Mouse (Mus musculus): ENCODE results near the gene Cmas.

Gene Cmas

DNA sequence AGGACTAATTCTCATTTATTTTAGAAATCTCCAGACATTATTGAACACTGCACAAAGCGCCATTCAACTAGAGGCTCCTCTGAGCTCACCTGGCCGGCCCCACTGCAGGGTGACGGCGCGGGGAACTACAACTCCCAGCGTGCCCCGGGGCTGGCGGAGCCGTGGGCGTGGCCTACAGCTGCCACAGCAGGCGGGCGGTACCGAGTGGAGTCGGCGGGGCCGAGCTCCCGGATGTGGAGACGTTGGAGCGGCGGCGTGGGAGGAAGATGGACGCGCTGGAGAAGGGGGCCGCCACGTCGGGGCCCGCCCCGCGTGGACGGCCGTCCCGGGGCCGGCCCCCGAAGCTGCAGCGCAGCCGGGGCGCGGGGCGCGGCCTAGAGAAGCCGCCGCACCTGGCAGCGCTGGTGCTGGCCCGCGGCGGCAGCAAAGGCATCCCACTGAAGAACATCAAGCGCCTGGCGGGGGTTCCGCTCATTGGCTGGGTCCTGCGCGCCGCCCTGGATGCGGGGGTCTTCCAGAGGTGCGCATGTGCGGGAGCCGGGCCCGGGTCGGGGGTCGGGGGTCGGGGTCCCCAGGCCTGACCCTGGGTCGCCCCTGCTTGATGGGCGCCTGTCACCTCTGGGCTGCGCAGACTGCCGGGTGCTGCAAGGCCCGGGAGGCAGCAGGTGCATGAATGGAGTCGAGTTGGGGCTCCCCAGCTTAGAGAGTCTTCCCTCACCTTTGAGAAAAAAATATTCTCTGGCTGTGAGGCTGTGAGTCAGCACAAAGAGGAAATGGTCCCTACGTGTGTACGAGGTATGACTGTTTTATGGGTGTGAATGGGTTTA is at the start of gene Cmas:
TSS of gene Cmas (plus strand) at position 180 of the 827 bp plus-strand sequence.
- peak; percentile 79 to 85 for DNase-seq (ENCODE audit: low spot score in 2 of 2)

GRCm38 (mm10) chr6:142706688-142707087 is 49.8 kb upstream of the Cmas start:
- no peak for DNase-seq (ENCODE audit: low spot score in 2 of 2)

DNA sequence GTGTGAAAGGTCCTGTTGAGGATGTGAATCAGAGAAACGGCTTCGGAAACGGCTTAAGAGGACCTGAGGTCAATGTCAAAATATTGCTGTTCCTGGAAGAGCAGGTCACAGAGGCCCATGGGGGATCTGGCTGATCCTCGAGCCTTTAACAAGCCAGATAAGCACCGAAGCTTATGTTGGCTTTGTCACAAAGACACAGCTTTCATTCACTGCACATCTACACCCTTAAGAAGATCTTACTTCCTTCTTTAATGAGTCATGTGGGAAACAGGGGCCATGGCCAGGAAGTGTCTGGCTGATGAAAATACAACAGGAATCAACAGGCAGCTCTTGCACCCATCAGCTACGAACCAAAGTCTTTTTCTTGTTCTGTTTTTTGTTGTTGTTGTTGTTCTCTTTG is 48.1 kb upstream of the Cmas start:
- DNase-seq (ENCODE audit: low spot score in 2 of 2), result no peak

DNA sequence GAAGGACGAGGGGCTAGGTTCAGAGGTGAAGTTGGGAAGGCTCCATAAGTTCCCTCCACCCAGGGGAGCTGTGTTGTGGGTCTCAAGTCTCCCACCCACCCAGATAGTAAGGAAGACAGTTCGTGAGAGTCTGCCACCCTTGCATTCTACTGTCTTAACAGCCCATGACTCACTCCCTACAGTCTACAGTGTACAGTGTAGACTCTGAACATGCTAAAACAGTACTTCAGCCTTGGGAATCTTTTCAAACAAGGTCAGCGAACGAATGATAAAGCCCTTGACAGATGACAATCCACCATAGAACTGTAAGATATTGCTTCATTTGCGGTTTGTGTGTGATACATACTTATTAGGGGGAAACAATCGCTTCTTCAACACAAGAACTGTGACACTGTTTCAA is 45.8 kb upstream of the Cmas start:
- DNase-seq (ENCODE audit: low spot score in 2 of 2), result no peak

GRCm38 (mm10) chr6:142711106-142711505 is 45.4 kb upstream of the Cmas start:
- no peak for DNase-seq (ENCODE audit: low spot score in 2 of 2)

DNA sequence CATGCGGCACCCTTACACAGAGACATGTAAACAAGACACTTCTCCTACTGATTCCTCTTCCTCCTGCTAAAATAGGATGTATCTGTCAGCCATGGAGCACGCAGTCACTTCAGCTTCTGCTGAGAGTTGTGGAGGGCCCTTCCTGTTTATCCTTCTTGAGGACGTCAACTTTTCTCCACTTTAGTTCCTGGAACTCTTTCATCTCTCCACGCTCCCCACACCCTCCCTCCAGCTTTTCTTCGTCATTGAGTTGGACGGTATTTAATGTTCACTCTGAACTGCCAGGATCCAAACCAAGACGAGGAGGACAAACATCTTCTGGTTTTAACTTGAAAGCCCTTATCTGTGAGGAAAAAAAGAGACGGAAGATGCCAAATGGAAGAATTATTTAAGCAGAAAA is 41.5 kb upstream of the Cmas start:
- DNase-seq (ENCODE audit: low spot score in 2 of 2), result no peak

- DNase-seq (ENCODE audit: low spot score in 2 of 2), result no peak
These were observed 39.3 kb upstream of the Cmas start for GRCm38 (mm10) chr6:142717186-142717585.

GRCm38 (mm10) chr6:142718167-142718566 is 38.3 kb upstream of the Cmas start:
- DNase-seq (ENCODE audit: low spot score in 2 of 2), result no peak

DNA sequence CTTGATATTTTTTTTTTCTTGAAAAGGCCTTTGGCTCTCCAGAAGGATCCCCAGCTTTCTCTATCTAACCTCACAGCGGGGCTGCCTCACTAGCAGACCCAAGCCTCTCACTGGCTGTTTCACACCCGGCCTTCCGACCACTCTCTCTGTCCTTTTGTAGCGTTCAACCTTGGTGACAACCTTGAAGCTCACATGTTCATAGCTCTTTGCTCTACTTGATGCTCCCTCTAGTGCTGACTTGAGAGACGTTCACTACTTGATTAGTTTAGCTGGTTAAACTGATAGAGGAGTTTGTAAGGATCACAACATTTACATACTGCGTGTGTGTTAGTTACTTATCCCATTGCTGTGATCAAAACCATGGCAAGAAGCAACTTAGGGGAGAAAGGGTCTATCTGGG is 35.8 kb upstream of the Cmas start:
- DNase-seq (ENCODE audit: low spot score in 2 of 2), result no peak

- DNase-seq (ENCODE audit: low spot score in 2 of 2), result no peak
These were observed 34.8 kb upstream of the Cmas start for GRCm38 (mm10) chr6:142721731-142722130.

DNA sequence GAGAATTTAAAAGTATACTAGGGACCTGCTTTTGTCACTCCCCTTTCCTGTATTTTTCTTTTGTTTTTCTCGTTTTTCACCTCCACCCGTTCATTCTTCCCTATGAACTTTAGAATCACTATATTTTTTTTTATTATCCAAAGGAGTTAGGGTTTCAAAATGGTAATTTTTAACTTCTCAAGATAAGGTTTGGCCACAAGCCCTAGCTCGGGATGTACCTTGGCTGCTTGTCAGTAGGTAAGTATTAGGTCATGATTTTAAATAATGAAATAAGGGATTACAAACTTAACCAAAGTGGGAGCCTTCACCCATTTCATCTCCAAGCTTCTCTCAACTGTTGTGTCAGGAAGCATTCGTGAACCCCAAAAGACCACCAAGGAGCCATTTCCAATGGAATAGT is 30.5 kb upstream of the Cmas start:
- DNase-seq (ENCODE audit: low spot score in 2 of 2), result no peak

DNA sequence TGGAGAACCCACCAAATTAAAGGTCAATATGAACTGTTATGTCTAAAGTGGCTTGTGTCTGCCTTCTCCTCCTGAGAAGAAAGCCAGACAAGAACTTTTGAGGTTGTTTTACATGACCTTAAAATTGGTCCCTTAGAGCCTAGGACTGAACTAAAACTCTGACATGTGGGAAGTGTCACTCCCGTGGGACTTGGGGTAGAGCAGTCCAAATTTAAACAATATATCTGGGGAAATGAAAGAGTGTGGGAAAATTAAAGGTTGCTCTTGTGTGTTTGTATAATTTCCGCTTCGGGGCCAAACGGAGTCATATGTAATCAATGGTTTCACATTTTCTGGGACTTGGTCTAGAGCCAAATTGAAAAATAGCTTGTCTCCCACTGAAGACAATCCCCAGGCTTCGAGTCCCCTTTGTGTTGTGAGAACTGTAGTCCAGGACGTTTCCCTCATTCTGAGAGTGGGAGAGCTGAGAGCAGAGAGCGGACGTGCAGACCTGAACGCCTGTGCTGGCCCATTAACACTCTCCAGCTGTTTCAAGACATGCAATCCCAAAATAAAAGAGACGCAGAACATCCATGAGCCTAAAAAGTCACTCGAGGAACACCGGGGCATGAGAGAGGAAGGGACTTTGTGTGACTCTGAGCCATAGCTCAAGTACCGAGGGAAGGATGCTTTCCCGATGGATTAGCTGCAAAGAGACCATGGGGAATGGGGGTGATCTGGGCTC is 23.8 kb upstream of the Cmas start:
- no peak for DNase-seq (ENCODE audit: low spot score in 2 of 2)

DNA sequence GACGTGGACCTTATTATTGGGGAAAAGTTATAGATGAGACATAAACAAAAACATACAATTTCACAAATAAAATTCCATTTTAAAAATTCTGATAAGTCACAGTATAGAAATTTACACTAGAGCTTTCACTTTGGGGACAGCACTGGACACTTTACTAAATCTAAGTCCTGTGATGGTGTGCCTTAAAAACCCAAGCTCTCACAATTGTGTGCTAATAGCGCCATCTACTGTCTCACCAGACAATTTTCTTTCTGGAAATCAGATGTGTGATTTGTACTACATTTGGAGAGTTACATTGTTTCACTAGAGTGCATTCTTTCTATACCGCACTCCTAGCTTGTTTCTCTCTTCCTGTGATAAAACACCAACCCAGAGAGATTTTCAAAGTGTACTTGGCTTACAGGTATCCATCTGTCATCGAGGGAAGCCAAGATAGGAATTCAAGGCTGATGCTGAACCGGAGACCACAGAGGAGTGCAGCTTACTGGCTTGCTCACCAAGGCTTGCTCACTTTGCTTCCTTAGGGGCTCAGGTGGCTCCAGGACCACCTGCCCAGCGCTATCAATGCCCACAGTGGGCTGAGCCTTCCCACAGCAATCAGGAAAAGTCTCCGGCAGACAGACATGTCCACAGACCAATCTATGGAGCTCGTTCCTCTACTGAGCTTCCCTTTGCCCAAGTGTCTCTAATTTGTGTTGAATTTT is 21.0 kb upstream of the Cmas start:
- no peak for DNase-seq (ENCODE audit: low spot score in 2 of 2)

DNA sequence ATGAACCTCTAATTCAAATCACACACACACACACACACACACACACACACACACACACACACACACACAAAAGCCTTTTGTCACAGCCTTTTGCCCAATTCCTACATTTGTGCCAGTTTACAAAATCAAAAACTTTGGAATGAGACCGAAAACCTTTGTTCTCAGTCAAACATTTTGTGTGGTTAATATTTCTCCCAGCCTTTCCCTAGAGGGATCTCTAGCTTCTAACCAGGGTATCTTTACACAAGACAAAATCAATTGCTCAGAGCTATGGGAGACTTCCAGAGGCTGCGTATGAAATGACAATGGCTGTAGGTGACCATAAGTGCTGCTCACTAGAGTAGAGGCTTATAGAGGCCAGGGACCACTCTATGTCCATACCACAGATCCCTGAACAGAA is 18.3 kb upstream of the Cmas start:
- DNase-seq (ENCODE audit: low spot score in 2 of 2), result no peak

DNA sequence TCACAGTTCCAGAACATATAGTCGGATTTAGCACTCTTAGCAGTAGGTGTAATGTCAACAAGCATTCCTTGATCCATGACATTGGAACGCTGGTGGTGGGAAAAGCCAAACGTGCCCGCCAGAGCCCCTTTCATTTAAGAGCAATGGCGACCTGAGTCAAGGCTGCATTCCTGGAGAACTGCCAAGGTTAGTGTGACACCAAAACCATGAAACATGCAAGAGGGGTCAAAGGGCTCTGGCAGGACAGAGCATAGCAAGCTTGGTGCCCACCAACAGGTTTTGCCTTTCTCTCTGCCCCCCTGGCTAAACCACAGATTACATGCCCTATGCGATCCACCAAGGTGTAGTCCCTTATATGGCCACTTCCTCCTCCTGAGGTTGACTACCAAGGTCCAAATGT is 17.8 kb upstream of the Cmas start:
- no peak for DNase-seq (ENCODE audit: low spot score in 2 of 2)

GRCm38 (mm10) chr6:142741763-142742162 is 14.7 kb upstream of the Cmas start:
- no peak for DNase-seq (ENCODE audit: low spot score in 2 of 2)

DNA sequence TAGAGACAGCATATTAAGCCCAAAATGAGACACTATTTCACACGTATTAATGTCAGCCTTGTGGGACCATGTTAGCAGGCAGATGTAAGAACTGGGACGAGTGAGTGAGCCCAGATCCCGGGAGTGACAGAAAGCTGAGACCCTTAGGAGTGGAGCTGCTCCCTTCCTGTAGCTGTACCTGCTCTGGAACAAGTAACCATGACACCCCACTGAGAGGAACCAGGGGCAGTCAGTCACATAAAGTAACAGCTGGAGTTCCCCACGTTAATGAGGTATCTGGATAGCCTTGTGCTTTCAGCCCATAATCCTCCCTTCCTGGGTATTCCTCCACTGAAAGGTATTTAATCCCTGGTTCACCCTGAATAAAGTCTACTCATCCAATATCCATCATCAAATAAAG is 13.3 kb upstream of the Cmas start:
- no peak for DNase-seq (ENCODE audit: low spot score in 2 of 2)

GRCm38 (mm10) chr6:142745484-142745883 is 11.0 kb upstream of the Cmas start:
- DNase-seq (ENCODE audit: low spot score in 2 of 2), result no peak

GRCm38 (mm10) chr6:142746765-142747164 is 9.7 kb upstream of the Cmas start:
- no peak for DNase-seq (ENCODE audit: low spot score in 2 of 2)

DNA sequence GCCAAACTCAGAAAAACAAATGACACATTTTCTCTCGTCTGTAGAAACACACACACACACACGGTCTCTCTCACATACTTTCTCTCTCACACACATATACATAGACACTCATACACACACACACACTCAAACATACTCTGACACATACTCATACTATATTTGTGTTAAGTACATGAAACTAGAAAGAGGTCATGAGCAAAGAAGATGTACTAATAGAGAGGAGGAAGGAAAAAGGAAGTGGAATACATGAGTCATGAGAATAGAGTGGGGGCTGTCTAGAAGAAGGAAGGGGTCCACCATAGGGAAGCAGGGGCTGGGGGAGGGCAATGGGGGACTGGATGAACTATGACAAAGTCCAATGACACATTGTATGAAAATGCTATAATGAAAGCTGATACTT is 9.3 kb upstream of the Cmas start:
- DNase-seq (ENCODE audit: low spot score in 2 of 2), result no peak

DNA sequence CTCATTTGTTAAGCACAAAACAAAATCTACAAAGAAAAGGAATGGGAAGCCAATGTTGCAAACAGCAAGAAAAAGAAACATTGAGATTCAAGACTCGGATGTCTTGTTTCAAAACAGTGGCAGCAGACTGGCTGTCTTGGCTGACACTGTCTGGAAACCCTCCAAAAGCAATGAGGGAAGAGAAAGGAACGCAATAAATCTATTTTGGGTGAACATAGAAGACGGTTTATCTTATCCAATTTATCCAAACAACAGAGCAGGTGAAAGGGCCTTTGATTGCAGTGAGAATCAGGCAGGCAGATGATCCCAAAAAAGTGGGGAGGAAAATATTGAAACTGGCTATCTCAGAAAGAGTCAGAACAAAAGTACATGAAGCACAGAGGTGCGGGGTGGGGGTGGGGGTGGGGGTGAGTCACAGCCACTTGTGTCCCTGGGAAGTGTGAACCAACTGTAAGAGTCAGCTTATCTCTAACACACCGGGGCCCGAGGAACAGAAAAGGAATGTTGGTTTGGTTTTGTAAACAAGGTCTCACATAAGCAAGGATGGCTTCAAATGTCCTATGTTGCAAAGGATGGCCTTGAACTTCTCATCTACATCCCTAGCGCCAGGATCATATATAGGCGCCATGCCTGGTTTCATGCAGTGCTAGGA is 8.3 kb upstream of the Cmas start:
- no peak for DNase-seq (ENCODE audit: low spot score in 2 of 2)

GRCm38 (mm10) chr6:142751365-142751764 is 5.1 kb upstream of the Cmas start:
- DNase-seq (ENCODE audit: low spot score in 2 of 2), result no peak

All from frontal cortex, postnatal 14 days (tissue).